Mouse (Mus musculus) midbrain, embryonic 15.5 days (tissue): ENCODE measurements around the gene Irgc1. TPM values are rescaled to one million over a fixed set of nuclear protein-coding genes. Genes with fewer than 3 reads are reported as not detected.

Experiments
- ATAC-seq: fragments of 200-750 bp; cut with Nextera tagmentation; replicated peaks from 2 replicates; pipeline ENCODE4 v1.8.0; 2017; ENCODE audit warnings: moderate TSS enrichment
- H3K27ac ChIP-seq: fragments of 300-500 bp; sonication (generic); 2 replicates; pipeline ENCODE4 v1.5.1; 2015; ENCODE audit warnings: mild to moderate bottlenecking, inconsistent platforms
- H3K27me3 ChIP-seq: fragments of 300-500 bp; sonication (generic); replicated peaks from 2 replicates; pipeline ENCODE4 v1.6.1; 2015; ENCODE audit warnings: inconsistent platforms
- H3K36me3 ChIP-seq: fragments of 300-500 bp; sonication (generic); replicated peaks from 2 replicates; pipeline ENCODE4 v1.6.1; 2015; ENCODE audit warnings: inconsistent platforms
- H3K4me1 ChIP-seq: fragments of 300-500 bp; sonication (generic); 2 replicates; pipeline ENCODE4 v1.6.1; 2015; ENCODE audit warnings: inconsistent platforms
- H3K4me2 ChIP-seq: fragments of 300-500 bp; sonication (generic); 2 replicates; pipeline ENCODE4 v1.6.1; 2015; ENCODE audit warnings: inconsistent platforms, mild to moderate bottlenecking, moderate library complexity
- H3K4me3 ChIP-seq: fragments of 300-500 bp; sonication (generic); 2 replicates; pipeline ENCODE4 v1.5.1; 2015; ENCODE audit warnings: mild to moderate bottlenecking, inconsistent platforms
- H3K9ac ChIP-seq: fragments of 300-500 bp; sonication (generic); 2 replicates; pipeline ENCODE4 v1.6.1; 2015; ENCODE audit warnings: mild to moderate bottlenecking, inconsistent platforms
- H3K9me3 ChIP-seq: fragments of 300-500 bp; sonication (generic); 2 replicates; pipeline ENCODE4 v1.6.1; 2016; ENCODE audit warnings: inconsistent platforms
- WGBS: fragments of 180-500 bp; shearing (Covaris S2); methylation state at CpG from one replicate; pipeline ENCODE4 v1.1.7; 2015; ENCODE audit warnings: mixed read lengths; 5-methylcytosine and 5-hydroxymethylcytosine counted together
- polyA plus RNA-seq: library from polyadenylated mRNA; unstranded; fragments of >200 nt; fragmentation: Nextera tagmentation; extraction: Ambion mirVana; gene quantifications from 2 replicates; pipeline ENCODE4 v1.2.1, GENCODE M21; 2015

Irgc1 gene
- polyA plus RNA-seq, 1 experiment from 2014 or later: not detected

- Histone ChIP-seq H3K9ac (no peak overlapping the region), H3K4me3 (no peak overlapping the region), H3K4me2 (no peak overlapping the region), H3K27me3 (no peaks in the 10 kb centered on the region), H3K36me3 (no peaks in the 10 kb centered on the region), H3K4me1 (no peaks in the 10 kb centered on the region), H3K9me3 (no peaks in the 10 kb centered on the region), H3K27ac (no peak overlapping the region)
- WGBS: 80% methylated on average over 7 of the region's 7 CpGs
- no peak for ATAC-seq
Measured at GRCm38 (mm10) chr7:24446697-24447340, 5.3 kb downstream of the Irgc1 start.

- WGBS: 92% methylated on average over 9 of the region's 9 CpGs
- ATAC-seq: no peak
- no peak overlapping the region for H3K9ac ChIP-seq
Measured at GRCm38 (mm10) chr7:24445266-24445926, 6.7 kb downstream of the Irgc1 start.

GRCm38 (mm10) chr7:24442313-24442712 is 9.8 kb downstream of the Irgc1 start:
- no peak overlapping the region for H3K4me3 ChIP-seq
- H3K9ac ChIP-seq: no peak overlapping the region
- no peaks in the 10 kb centered on the region for H3K9me3 ChIP-seq
- no peak overlapping the region for H3K4me2 ChIP-seq
- no peaks in the 10 kb centered on the region for H3K36me3 ChIP-seq
- H3K27ac ChIP-seq: no peak overlapping the region
- 80% methylated on average over 8 of the region's 8 CpGs for WGBS
- no peaks in the 10 kb centered on the region for H3K27me3 ChIP-seq
- H3K4me1 ChIP-seq: no peaks in the 10 kb centered on the region
- ATAC-seq: no peak

More at GRCm38 (mm10) chr7:24445266-24445926, 6.7 kb downstream of the Irgc1 start:
- no peaks in the 10 kb centered on the region for H3K36me3 ChIP-seq
- no peaks in the 10 kb centered on the region for H3K4me1 ChIP-seq
- H3K9me3 ChIP-seq: no peaks in the 10 kb centered on the region
- no peak overlapping the region for H3K4me3 ChIP-seq
- no peak overlapping the region for H3K27ac ChIP-seq
- no peaks in the 10 kb centered on the region for H3K27me3 ChIP-seq
- H3K4me2 ChIP-seq: no peak overlapping the region

- Histone ChIP-seq H3K27ac (no peak overlapping the region), H3K4me3 (no peak overlapping the region), H3K27me3 (no peaks in the 10 kb centered on the region), H3K4me2 (no peak overlapping the region), H3K36me3 (no peaks in the 10 kb centered on the region), H3K9ac (no peak overlapping the region), H3K9me3 (no peaks in the 10 kb centered on the region), H3K4me1 (no peaks in the 10 kb centered on the region)
- WGBS: 9% methylated on average over 1 of the region's 1 CpGs
- ATAC-seq: no peak
Measured at GRCm38 (mm10) chr7:24441785-24442184, 10.3 kb downstream of the Irgc1 start.

GRCm38 (mm10) chr7:24439891-24440290 is 12.2 kb downstream of the Irgc1 start:
- 78% methylated on average over 7 of the region's 7 CpGs for WGBS
- no peak overlapping the region for H3K4me3 ChIP-seq

GRCm38 (mm10) chr7:24439191-24439590 is 12.9 kb downstream of the Irgc1 start:
- Histone ChIP-seq H3K4me3 (no peak overlapping the region), H3K4me2 (no peak overlapping the region), H3K9ac (no peak overlapping the region), H3K4me1 (no peaks in the 10 kb centered on the region), H3K27ac (no peak overlapping the region), H3K27me3 (no peaks in the 10 kb centered on the region), H3K9me3 (no peaks in the 10 kb centered on the region), H3K36me3 (no peaks in the 10 kb centered on the region)
- 85% methylated on average over 6 of the region's 6 CpGs for WGBS
- no peak for ATAC-seq

More at GRCm38 (mm10) chr7:24439891-24440290, 12.2 kb downstream of the Irgc1 start:
- ATAC-seq: no peak
- no peaks in the 10 kb centered on the region for H3K9me3 ChIP-seq
- H3K36me3 ChIP-seq: no peaks in the 10 kb centered on the region
- no peaks in the 10 kb centered on the region for H3K27me3 ChIP-seq
- no peaks in the 10 kb centered on the region for H3K4me1 ChIP-seq
- H3K4me2 ChIP-seq: no peak overlapping the region
- no peak overlapping the region for H3K27ac ChIP-seq
- no peak overlapping the region for H3K9ac ChIP-seq

- 78% methylated on average over 10 of the region's 10 CpGs for WGBS
- no peak for ATAC-seq
- no peaks in the 10 kb centered on the region for H3K4me1 ChIP-seq
Measured at GRCm38 (mm10) chr7:24437981-24438380, 14.1 kb downstream of the Irgc1 start.

GRCm38 (mm10) chr7:24435305-24435704 is 16.8 kb downstream of the Irgc1 start:
- Histone ChIP-seq H3K4me3 (no peak overlapping the region), H3K4me2 (no peak overlapping the region), H3K27ac (no peak overlapping the region), H3K4me1 (no peaks in the 10 kb centered on the region), H3K9me3 (no peaks in the 10 kb centered on the region), H3K9ac (no peak overlapping the region), H3K36me3 (no peaks in the 10 kb centered on the region), H3K27me3 (no peaks in the 10 kb centered on the region)
- 75% methylated on average over 5 of the region's 5 CpGs for WGBS
- no peak for ATAC-seq

More at GRCm38 (mm10) chr7:24437981-24438380, 14.1 kb downstream of the Irgc1 start:
- Histone ChIP-seq H3K4me2 (no peak overlapping the region), H3K4me3 (no peak overlapping the region), H3K27ac (no peak overlapping the region), H3K27me3 (no peaks in the 10 kb centered on the region), H3K9ac (no peak overlapping the region), H3K36me3 (no peaks in the 10 kb centered on the region), H3K9me3 (no peaks in the 10 kb centered on the region)

GRCm38 (mm10) chr7:24431713-24432112 is 20.4 kb downstream of the Irgc1 start:
- H3K4me3 ChIP-seq: no peak overlapping the region
- H3K36me3 ChIP-seq: no peaks in the 10 kb centered on the region
- no peak overlapping the region for H3K9ac ChIP-seq
- no peaks in the 10 kb centered on the region for H3K9me3 ChIP-seq
- no peak for ATAC-seq
- H3K27ac ChIP-seq: no peak overlapping the region
- H3K27me3 ChIP-seq: no peaks in the 10 kb centered on the region
- 71% methylated on average over 11 of the region's 11 CpGs for WGBS
- H3K4me1 ChIP-seq: no peaks in the 10 kb centered on the region
- H3K4me2 ChIP-seq: no peak overlapping the region

GRCm38 (mm10) chr7:24430551-24431345 is 21.3 kb downstream of the Irgc1 start:
- no peaks in the 10 kb centered on the region for H3K9me3 ChIP-seq
- no peaks in the 10 kb centered on the region for H3K27me3 ChIP-seq
- ATAC-seq: no peak
- no peak overlapping the region for H3K4me2 ChIP-seq
- H3K36me3 ChIP-seq: no peaks in the 10 kb centered on the region
- H3K9ac ChIP-seq: no peak overlapping the region
- no peak overlapping the region for H3K4me3 ChIP-seq
- no peaks in the 10 kb centered on the region for H3K4me1 ChIP-seq
- no peak overlapping the region for H3K27ac ChIP-seq
- WGBS: 94% methylated on average over 15 of the region's 15 CpGs

- Histone ChIP-seq H3K9me3 (no peaks in the 10 kb centered on the region), H3K4me2 (no peak overlapping the region), H3K36me3 (no peaks in the 10 kb centered on the region), H3K27me3 (no peaks in the 10 kb centered on the region), H3K9ac (no peak overlapping the region), H3K4me1 (no peaks in the 10 kb centered on the region), H3K4me3 (no peak overlapping the region), H3K27ac (no peak overlapping the region)
- WGBS: 70% methylated on average over 16 of the region's 16 CpGs
- no peak for ATAC-seq
Measured at GRCm38 (mm10) chr7:24429413-24430112, 22.5 kb downstream of the Irgc1 start.

- no peaks in the 10 kb centered on the region for H3K9me3 ChIP-seq
- no peak overlapping the region for H3K4me3 ChIP-seq
- H3K9ac ChIP-seq: no peak overlapping the region
- no peak overlapping the region for H3K27ac ChIP-seq
- no peak overlapping the region for H3K4me2 ChIP-seq
- H3K27me3 ChIP-seq: no peaks in the 10 kb centered on the region
- no peaks in the 10 kb centered on the region for H3K4me1 ChIP-seq
- 88% methylated on average over 5 of the region's 5 CpGs for WGBS
- no peaks in the 10 kb centered on the region for H3K36me3 ChIP-seq
- no peak for ATAC-seq
Measured at GRCm38 (mm10) chr7:24428725-24429124, 23.4 kb downstream of the Irgc1 start.
